Comparison of ENCODE assay signal across 7 mouse cellular contexts in genomic region chr5:86172449-86173161, GRCm38 (mm10). TPM values are rescaled to one million over a fixed set of nuclear protein-coding genes. Genes with fewer than 3 reads are reported as not detected.
DNase-seq lines count a peak whose midpoint lies in the region; ATAC-seq lines count a peak whose summit lies in the region.

Uba6 (minus strand) TSS chr5:86172803.

- intact Hi-C loops in gastrocnemius, postnatal 36 days (cut with DNase I) = loop anchor here (5.0 kb wide), 1 partner anchor 105 kb away; the partner anchor contains the start of gene Cenpc1
- intact Hi-C loops in left cerebral cortex, postnatal 25 days (cut with DNase I) = loop anchor here (1.0 to 2.0 kb wide), 2 partner anchors 107 to 632 kb away; partner anchors contain the start of genes Cenpc1 and Ythdc1

- no peaks in the 10 kb centered on the region for H3K27me3 ChIP-seq in intestine, embryonic 15.5 days (replicated peaks)
- H3K27me3 ChIP-seq in midbrain, embryonic 10.5 days (ENCODE audit: low read depth, poor library complexity, severe bottlenecking) = no peaks in the 10 kb centered on the region

- H3K4me2 ChIP-seq in intestine, embryonic 15.5 days (replicated peaks) = peak within 1 kb of the TSS; percentile 55

- ATAC-seq in intestine, embryonic 15.5 days = peak; percentile 100

- DNase-seq in adrenal gland, adult 2 months = peak; percentile 100
- DNase-seq in embryo, embryonic 11.5 days (ENCODE audit: low read depth, low spot score) = peak; percentile 97
- DNase-seq in gastrocnemius, postnatal 36 days = peak; percentile 95 to 98
- DNase-seq in left cerebral cortex, postnatal 25 days (ENCODE audit: low spot score in 2 of 2) = peak; percentile 97 to 100
- DNase-seq in midbrain, embryonic 10.5 days (ENCODE audit: low spot score) = peak; percentile 99
- peak; percentile 98 for DNase-seq in right cerebral cortex, postnatal 4 days

- H3K36me3 ChIP-seq in intestine, embryonic 15.5 days = no peaks in the 10 kb centered on the region
- H3K36me3 ChIP-seq in midbrain, embryonic 10.5 days = peaks cover 16% of the 10 kb centered on the region

- no peaks in the 10 kb centered on the region for H3K4me1 ChIP-seq in intestine, embryonic 15.5 days (replicated peaks)
- H3K4me1 ChIP-seq in midbrain, embryonic 10.5 days = peaks cover 9% of the 10 kb centered on the region

- peak within 1 kb of the TSS; percentile 96 for H3K27ac ChIP-seq in intestine, embryonic 15.5 days
- H3K27ac ChIP-seq in midbrain, embryonic 10.5 days (replicated peaks) = peak within 1 kb of the TSS; percentile 94

- H3K9me3 ChIP-seq in intestine, embryonic 15.5 days = no peaks in the 10 kb centered on the region
- no peaks in the 10 kb centered on the region for H3K9me3 ChIP-seq in midbrain, embryonic 10.5 days (replicated peaks)

- peak within 1 kb of the TSS; percentile 77 for H3K9ac ChIP-seq in intestine, embryonic 15.5 days

- peak within 1 kb of the TSS; percentile 83 for H3K4me3 ChIP-seq in intestine, embryonic 15.5 days (replicated peaks)
- peak within 1 kb of the TSS; percentile 80 for H3K4me3 ChIP-seq in midbrain, embryonic 10.5 days

- WGBS in intestine, embryonic 15.5 days = under 1% methylated on average over 56 of the region's 67 CpGs
- under 1% methylated on average over 67 of the region's 67 CpGs for WGBS in midbrain, embryonic 10.5 days

RNA-seq across cellular contexts. Expression of gene Uba6, which starts in this region (rescaled TPM):
- total RNA-seq in adrenal gland, adult 2 months (2021) = 10 to 100 TPM; 16.1 to 23.4 TPM
- polyA plus RNA-seq in adrenal gland, adult 2 months (2012; rRNA removed) = 0.28 and 0.29 TPM in 2 replicates
- total RNA-seq in gastrocnemius, postnatal 36 days (2021) = 1 to 10 TPM; 3.8 to 4.0 TPM
- 10.7 and 12.5 TPM in 2 replicates for polyA plus RNA-seq in intestine, embryonic 15.5 days (2015; fragmentation: Nextera tagmentation; extraction: Ambion mirVana)
- total RNA-seq in left cerebral cortex, postnatal 25 days (2021) = 10 to 100 TPM; 23.5 to 24.7 TPM
- polyA plus RNA-seq in midbrain, embryonic 10.5 days (2016; fragmentation: Nextera tagmentation; extraction: Ambion mirVana) = 15.9 and 18.0 TPM in 2 replicates

Comparison
In these comparisons a context has a peak if more than half of its experiments do, and no peak if none do; other contexts are left out.
1. Peak in every context shown above with its lines: DNase-seq, ATAC-seq, H3K4me3 ChIP-seq and H3K27ac ChIP-seq.